Mouse (Mus musculus): ENCODE measurements around the gene Tmsb10.
A peak's percentile ranks its signal among the peaks of the same experiment; 100 is the strongest.

Gene Tmsb10

GRCm38 (mm10) chr6:72956199-72957092 is 2.1 kb downstream of the Tmsb10 start:
- peak in 1 of 2 experiments; percentile 18 for DNase-seq (ENCODE audit: low spot score in 2 of 2)

DNA sequence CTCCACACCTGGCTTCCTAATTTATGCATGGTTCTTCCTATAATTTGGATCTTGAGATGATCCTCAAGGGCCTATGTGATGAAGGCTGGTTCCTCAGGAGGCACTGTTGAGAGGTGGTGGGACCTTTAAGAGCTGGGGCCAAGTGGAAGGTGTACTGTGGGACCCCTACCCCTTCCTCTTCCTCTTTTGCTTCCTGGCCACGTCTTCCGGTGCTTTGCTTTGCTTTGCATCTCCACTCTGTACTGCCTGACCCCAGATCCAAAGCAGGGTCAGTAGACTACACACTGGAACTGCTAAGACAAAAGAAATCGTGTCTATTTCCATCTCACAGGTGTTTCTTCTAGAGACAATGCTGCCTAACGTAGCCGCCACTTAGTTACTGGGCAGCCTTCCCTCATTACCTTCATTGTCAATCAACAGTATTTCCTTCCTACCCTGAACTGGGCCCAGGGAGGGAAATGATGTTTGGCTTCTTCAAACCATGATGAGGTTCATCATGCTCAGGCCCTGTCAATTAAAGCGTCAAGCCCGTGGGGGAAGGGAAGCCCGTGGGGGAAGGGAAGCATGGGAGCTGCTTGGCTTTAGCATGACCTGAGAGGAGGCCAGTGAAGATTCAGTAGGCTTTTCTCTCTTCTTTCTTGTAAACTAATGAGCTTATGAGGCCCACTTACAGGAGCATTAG is 2.9 kb downstream of the Tmsb10 start:
- DNase-seq (ENCODE audit: low spot score in 2 of 2), result no peak

- DNase-seq (ENCODE audit: low spot score in 2 of 2), result no peak
These were observed 3.8 kb downstream of the Tmsb10 start for GRCm38 (mm10) chr6:72954786-72955185.

GRCm38 (mm10) chr6:72952967-72953366 is 5.6 kb downstream of the Tmsb10 start:
- DNase-seq (ENCODE audit: low spot score in 2 of 2), result no peak

GRCm38 (mm10) chr6:72952221-72952620 is 6.3 kb downstream of the Tmsb10 start:
- peak in 1 of 2 experiments; percentile 10 for DNase-seq (ENCODE audit: low spot score in 2 of 2)

- no peak for DNase-seq (ENCODE audit: low spot score in 2 of 2)
These were observed 9.3 kb downstream of the Tmsb10 start for GRCm38 (mm10) chr6:72949161-72949756.

DNA sequence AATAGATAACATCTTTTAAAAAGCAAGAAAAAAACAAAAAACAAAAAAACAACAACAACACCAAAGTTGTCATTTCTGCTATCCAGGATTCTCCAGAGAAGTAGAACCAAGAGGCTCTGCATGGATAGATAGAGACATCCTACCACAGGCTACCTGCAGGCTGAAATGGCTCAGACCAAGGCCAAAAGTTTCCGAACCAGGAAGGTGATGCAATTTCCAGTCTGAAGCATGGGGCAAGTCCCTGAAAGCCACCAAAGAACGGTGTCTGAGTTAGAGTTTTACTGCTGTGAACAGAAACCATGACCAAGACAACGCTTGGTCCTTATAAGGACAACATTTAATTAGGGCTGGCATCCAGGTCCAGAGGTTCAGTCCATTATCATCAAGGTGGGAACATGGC is 10.2 kb downstream of the Tmsb10 start:
- DNase-seq (ENCODE audit: low spot score in 2 of 2), result no peak

DNA sequence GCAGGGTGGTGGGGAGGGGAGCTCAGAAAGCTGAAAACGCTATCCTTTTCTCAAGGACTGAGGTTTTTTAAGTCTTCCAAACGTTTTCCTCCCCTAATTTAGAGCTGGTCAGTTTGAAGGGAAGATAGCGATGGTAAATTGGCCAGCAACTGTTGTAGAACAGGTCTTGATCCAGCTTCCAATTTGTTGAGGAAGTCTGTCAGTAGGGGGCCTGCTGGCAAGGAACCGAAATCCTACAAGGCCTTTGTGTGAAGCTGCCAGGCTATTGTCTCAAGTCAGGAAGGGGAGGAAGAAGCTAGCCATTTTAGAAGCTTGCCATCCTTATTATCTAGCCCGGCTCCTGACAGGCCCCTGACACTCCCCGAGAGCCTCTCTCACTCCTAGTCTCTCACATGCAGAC is 10.6 kb downstream of the Tmsb10 start:
- DNase-seq (ENCODE audit: low spot score in 2 of 2), result no peak

DNA sequence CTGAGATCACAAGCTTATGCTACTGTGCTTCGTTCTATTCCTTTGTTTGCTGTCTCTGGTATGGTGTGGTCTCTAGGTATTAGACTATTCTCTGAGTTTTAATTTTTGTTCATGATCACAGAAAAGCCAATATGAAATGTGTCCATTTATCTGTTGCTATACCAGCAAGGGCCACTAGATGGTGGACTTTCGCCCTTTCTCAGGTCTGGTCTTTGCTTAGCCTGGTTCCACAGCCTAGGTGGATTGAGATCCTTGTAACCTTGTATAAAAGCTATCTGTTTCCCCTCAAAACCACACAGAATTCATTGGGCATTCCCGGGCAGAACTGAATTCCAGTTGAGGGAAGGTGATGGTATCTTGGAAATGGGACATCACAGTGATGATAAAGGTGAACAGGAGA is 18.1 kb downstream of the Tmsb10 start:
- DNase-seq (ENCODE audit: low spot score in 2 of 2), result peak; percentile 19 to 57

- DNase-seq (ENCODE audit: low spot score in 2 of 2), result no peak
These were observed 20.7 kb downstream of the Tmsb10 start for GRCm38 (mm10) chr6:72937859-72938258.

DNA sequence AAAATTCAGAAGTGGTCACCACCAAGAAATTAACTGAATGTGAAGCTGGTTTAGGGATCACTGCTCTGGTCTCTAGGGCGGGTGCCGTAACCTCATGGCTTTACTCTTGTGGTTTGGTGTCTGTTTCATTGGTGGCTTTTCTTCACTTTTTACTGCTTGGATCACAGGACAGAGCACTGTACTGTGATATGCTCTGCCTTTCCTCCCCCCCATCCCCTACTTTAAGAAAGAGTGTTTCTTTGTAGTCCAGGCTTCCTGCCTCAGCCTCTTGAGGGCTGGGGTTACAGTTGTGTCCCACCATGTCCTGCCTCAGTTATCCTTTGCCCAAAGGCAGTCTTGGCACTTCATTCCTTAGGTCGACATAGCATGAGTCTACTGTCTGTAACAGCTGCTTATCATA is 21.1 kb downstream of the Tmsb10 start:
- DNase-seq (ENCODE audit: low spot score in 2 of 2), result no peak

DNA sequence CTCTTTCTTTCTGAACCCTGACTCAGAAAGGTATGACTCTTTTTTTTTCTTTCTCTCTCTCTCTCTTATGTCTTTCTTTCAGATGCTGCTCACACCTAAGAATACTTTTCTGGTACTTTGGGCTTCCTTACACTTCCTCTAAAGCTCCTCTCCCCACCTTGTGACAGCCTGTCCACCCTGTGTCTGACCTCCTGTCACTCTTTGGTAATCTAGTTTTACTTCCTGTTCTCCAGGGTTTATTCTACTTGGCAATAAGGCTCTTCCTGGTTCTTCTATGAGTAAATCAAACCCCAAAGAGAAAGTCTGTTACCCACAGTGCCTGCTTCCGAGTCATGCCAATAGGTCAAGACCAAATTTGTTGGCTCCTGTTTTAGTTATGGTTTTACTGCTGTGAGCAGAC is 25.6 kb downstream of the Tmsb10 start:
- no peak for DNase-seq (ENCODE audit: low spot score in 2 of 2)

- DNase-seq (ENCODE audit: low spot score in 2 of 2), result no peak
These were observed 27.0 kb downstream of the Tmsb10 start for GRCm38 (mm10) chr6:72931533-72931932.

DNA sequence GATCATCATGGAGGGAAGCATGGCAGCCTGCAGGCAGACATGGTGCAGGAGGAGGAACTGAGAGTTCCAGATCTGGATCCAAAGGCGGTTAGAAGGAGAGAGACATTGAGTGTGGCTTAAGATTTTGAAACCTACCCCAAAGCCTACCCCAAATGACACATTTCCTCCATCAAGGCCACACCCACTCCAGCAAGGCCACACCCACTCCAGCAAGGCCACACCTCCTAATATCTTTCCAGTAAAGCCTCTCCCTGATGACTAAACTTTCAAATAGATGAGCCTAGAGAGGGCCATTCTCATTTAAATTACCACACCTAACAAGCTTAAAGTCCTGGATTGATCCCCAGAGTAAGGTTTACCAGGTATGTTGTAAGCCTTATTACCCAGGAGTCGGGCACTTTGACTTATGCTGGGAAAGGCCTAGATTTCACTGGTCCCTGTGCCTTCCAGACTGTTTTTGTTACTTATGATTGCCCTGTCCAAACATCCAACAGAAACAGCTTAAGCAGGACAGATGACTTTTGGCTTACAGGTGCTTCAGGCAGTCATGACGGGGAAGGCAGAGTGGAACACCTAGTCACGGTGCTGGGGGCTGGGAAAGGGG is 28.7 kb downstream of the Tmsb10 start:
- DNase-seq (ENCODE audit: low spot score in 2 of 2), result no peak

- DNase-seq (ENCODE audit: low spot score in 2 of 2), result peak; percentile 23 to 57
These were observed 31.6 kb downstream of the Tmsb10 start for GRCm38 (mm10) chr6:72926755-72927482.

DNA sequence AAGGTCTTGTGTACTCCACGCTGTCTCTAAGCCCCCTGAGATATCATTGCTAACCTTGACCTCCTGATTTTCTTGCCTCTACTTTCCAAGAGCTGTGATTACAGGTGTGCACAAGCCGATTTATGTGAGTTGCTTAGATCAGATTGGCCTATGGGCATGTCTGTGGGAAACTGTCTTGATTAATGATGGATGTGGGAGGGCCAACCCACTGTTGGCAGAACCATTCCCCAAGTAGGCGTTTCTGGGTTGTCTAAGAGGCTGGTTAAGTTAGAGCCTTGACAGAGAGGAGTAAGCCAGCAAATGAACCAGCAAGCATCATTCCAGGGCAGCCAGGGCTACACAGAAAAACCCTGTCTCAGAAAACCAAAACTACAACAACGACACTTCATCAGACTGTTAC is 32.5 kb downstream of the Tmsb10 start:
- no peak for DNase-seq (ENCODE audit: low spot score in 2 of 2)

GRCm38 (mm10) chr6:72923381-72923780 is 35.2 kb downstream of the Tmsb10 start:
- no peak for DNase-seq (ENCODE audit: low spot score in 2 of 2)

GRCm38 (mm10) chr6:72921081-72921480 is 37.5 kb downstream of the Tmsb10 start:
- DNase-seq (ENCODE audit: low spot score in 2 of 2), result no peak

DNA sequence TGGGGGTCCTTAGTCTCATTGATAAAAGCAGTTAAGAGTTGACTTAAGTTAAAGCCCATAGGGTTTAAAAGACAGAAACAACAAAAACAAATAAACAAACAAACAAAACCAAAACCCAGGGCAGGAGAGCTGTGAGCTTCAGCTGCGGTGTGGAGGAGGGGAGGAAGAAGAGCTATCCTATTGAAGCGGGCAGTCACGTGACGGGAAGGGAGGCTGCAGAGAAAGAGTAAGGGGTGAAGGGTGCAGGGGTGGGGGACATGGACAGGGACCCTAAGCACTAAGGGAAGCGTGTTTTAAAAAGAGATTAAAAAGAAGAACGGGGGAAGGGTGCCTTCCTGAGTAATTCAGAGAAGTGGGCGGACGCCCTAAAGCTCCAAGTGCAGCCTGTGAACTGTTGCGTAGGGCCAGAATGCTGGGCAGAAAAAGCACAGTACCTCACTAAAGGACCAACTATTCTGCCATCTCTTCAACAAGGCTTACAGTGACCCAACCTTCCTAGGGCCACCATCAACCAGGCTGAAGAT is 40.0 kb downstream of the Tmsb10 start:
- no peak for DNase-seq (ENCODE audit: low spot score in 2 of 2)

GRCm38 (mm10) chr6:72916330-72916729 is 42.2 kb downstream of the Tmsb10 start:
- no peak for DNase-seq (ENCODE audit: low spot score in 2 of 2)

- DNase-seq (ENCODE audit: low spot score in 2 of 2), result no peak
These were observed 44.3 kb downstream of the Tmsb10 start for GRCm38 (mm10) chr6:72914087-72914749.
